Mouse (Mus musculus) liver, postnatal 0 days (tissue): ENCODE measurements around the gene Fads6.

ENCODE experiments used
- CTCF ChIP-seq: sonication (generic); IDR thresholded peaks from 2 replicates; pipeline ENCODE4 v1.5.1; 2016; ENCODE audit warnings: antibody characterized with exemption, low read depth
- EP300 ChIP-seq: IDR thresholded peaks from 2 replicates; pipeline ENCODE4 v1.6.1; 2016; ENCODE audit warnings: antibody characterized with exemption, low read depth, mild to moderate bottlenecking

- TF ChIP-seq CTCF = no peak
- no peak for TF ChIP-seq EP300
These were observed 697 bp upstream of the Fads6 start for GRCm38 (mm10) chr11:115298160-115298559.
